Mouse (Mus musculus) ES-E14 (cell line): ENCODE measurements around the gene Akt1s1. TPM values are rescaled to one million over a fixed set of nuclear protein-coding genes. Genes with fewer than 3 reads are reported as not detected.

Experiments
- DNase-seq: peaks from one replicate; pipeline ENCODE4 v3.0.0-alpha.2; 2013; ENCODE audit warnings: low read depth, low spot score
- H3K27ac ChIP-seq: 2 replicates; pipeline ENCODE4 v1.5.1; 2012; ENCODE audit warnings: low read depth, mild to moderate bottlenecking, low read length, moderate library complexity, mixed read lengths; ENCODE audit not compliant: poor library complexity, insufficient read depth, severe bottlenecking
- H3K36me3 ChIP-seq: 2 replicates; pipeline ENCODE4 v1.6.1; 2012; ENCODE audit warnings: mild to moderate bottlenecking, low read length, moderate library complexity, mixed read lengths; ENCODE audit not compliant: control insufficient read depth, poor library complexity, insufficient read depth, severe bottlenecking
- H3K4me1 ChIP-seq, 2 experiments: fragments of 150-350 bp in 1 of 2; sonication (generic) in 1 of 2; 2 replicates each; pipeline ENCODE4 v1.6.1; 2012; ENCODE audit warnings: low read length in 2 of 2, mild to moderate bottlenecking in 1 of 2, mixed read lengths in 1 of 2; ENCODE audit not compliant: control insufficient read depth in 2 of 2, insufficient read depth in 2 of 2, poor library complexity in 1 of 2
- H3K4me3 ChIP-seq, 2 experiments: fragments of 150-350 bp in 1 of 2; sonication (generic) in 1 of 2; 2 replicates each; pipeline ENCODE4 v1.5.1; 2012; ENCODE audit warnings: low read length in 2 of 2, low read depth in 1 of 2, mild to moderate bottlenecking in 1 of 2, mixed read lengths in 1 of 2; ENCODE audit not compliant: insufficient read depth in 1 of 2, poor library complexity in 1 of 2, severe bottlenecking in 1 of 2
- H3K9ac ChIP-seq: 2 replicates; pipeline ENCODE4 v1.6.1; 2012; ENCODE audit warnings: low read depth, mild to moderate bottlenecking, low read length, mixed read lengths; ENCODE audit not compliant: poor library complexity, insufficient read depth, severe bottlenecking
- H3K9me3 ChIP-seq: fragments of 150-350 bp; sonication (generic); 2 replicates; pipeline ENCODE4 v1.6.1; 2012; ENCODE audit warnings: low read depth, mild to moderate bottlenecking, low read length; ENCODE audit not compliant: control insufficient read depth, insufficient read depth
- CHD2 ChIP-seq: IDR thresholded peaks from 2 replicates; pipeline ENCODE4 v1.6.1; 2014; ENCODE audit warnings: mild to moderate bottlenecking, low read depth, low read length, inconsistent platforms
- HCFC1 ChIP-seq: IDR thresholded peaks from 2 replicates; pipeline ENCODE4 v1.6.1; 2012; ENCODE audit warnings: low read length, inconsistent platforms, borderline replicate concordance; ENCODE audit not compliant: insufficient read depth
- MAFK ChIP-seq: IDR thresholded peaks from 2 replicates; pipeline ENCODE4 v1.6.1; 2014; ENCODE audit warnings: mild to moderate bottlenecking, low read depth, low read length, inconsistent platforms; ENCODE audit not compliant: insufficient read depth
- ZC3H11A ChIP-seq: IDR thresholded peaks from 2 replicates; pipeline ENCODE4 v1.6.1; 2012; ENCODE audit warnings: low read depth, mild to moderate bottlenecking, inconsistent platforms, low read length, borderline replicate concordance
- ZNF384 ChIP-seq: IDR thresholded peaks from 2 replicates; pipeline ENCODE4 v1.6.1; 2012; ENCODE audit warnings: low read depth, low read length, inconsistent platforms
- in situ Hi-C, 2 experiments: fragments of 600-800 bp; cut with MboI; formaldehyde crosslinking; loops; one replicate each; pipeline ENCODE4 v1.15.1; 2025; ENCODE audit warnings: low sequenced_read_pairs in 2 of 2, inconsistent platforms in 1 of 2; ENCODE audit not compliant: unreplicated experiment in 2 of 2
- total RNA-seq: library from RNA; depleted of rRNA; stranded (reverse); fragments of 300-350 nt; gene quantifications from 2 replicates; pipeline ENCODE4 v1.2.3, GENCODE M21; 2012; rRNA removed

Gene Akt1s1
- total RNA-seq, 1 experiment, result 33.8 TPM

- TF ChIP-seq MAFK (no peak), HCFC1 (no peak), ZC3H11A (no peak), ZNF384 (no peak), CHD2 (no peak)
- in situ Hi-C loops, result no loop called here
- DNase-seq, result peak; percentile 40
- H3K27ac ChIP-seq, result no peak overlapping the region
- peak overlapping the region; percentile 18 to 25; a peak in 2 of 4 replicates for H3K4me3 ChIP-seq
- H3K9me3 ChIP-seq, result no peaks in the 10 kb centered on the region
- peaks cover 24% of the 10 kb centered on the region for H3K36me3 ChIP-seq
- peaks cover 0 to 10% of the 10 kb centered on the region in 2 experiments; a peak in 1 of 4 replicates for H3K4me1 ChIP-seq
- H3K9ac ChIP-seq, result peak overlapping the region; percentile 17; the same call in 1 of the 2 replicates
Measured at GRCm38 (mm10) chr7:44898607-44899006, 49.8 kb downstream of the Akt1s1 start.

- no peak for DNase-seq
- Histone ChIP-seq H3K36me3 (peaks cover 37% of the 10 kb centered on the region), H3K4me1 (peaks cover 0 to 10% of the 10 kb centered on the region in 2 experiments; a peak in 1 of 4 replicates), H3K9me3 (no peaks in the 10 kb centered on the region), H3K4me3 (no peak overlapping the region), H3K27ac (no peak overlapping the region), H3K9ac (no peak overlapping the region)
- in situ Hi-C loops, result no loop called here
- no peak for TF ChIP-seq HCFC1
- no peak for TF ChIP-seq MAFK
- TF ChIP-seq ZC3H11A, result no peak
- no peak for TF ChIP-seq CHD2
- TF ChIP-seq ZNF384, result no peak
Measured at GRCm38 (mm10) chr7:44900632-44901031, 51.8 kb downstream of the Akt1s1 start.

GRCm38 (mm10) chr7:44901230-44901722 is 52.5 kb downstream of the Akt1s1 start:
- H3K9me3 ChIP-seq, result no peaks in the 10 kb centered on the region
- TF ChIP-seq MAFK (no peak), CHD2 (no peak)
- peaks cover 43% of the 10 kb centered on the region for H3K36me3 ChIP-seq
- peak overlapping the region; percentile 63; the same call in 1 of the 2 replicates for H3K9ac ChIP-seq
- H3K27ac ChIP-seq, result no peak overlapping the region
- DNase-seq, result peak; percentile 64
- in situ Hi-C loops, result no loop called here
- H3K4me1 ChIP-seq, result peaks cover 0 to 10% of the 10 kb centered on the region in 2 experiments; a peak in 1 of 4 replicates
- H3K4me3 ChIP-seq, result peak overlapping the region; percentile 53 to 58

Other genes with a start within 250 kb of the Akt1s1 start
- gene Myh14, start 178.1 kb upstream of the Akt1s1 start, total RNA-seq, result 7.0 and 9.8 TPM in 2 replicates
- 0.40 and 0.79 TPM in 2 replicates for gene Izumo2, start 140.2 kb upstream of the Akt1s1 start, total RNA-seq
- 17.8 and 23.2 TPM in 2 replicates for gene Vrk3, start 100.6 kb upstream of the Akt1s1 start, total RNA-seq
- gene Zfp473, start 97.9 kb upstream of the Akt1s1 start, total RNA-seq, result 15.1 and 20.3 TPM in 2 replicates
- 91.0 and 98.0 TPM in 2 replicates for gene Nup62, start 32.9 kb upstream of the Akt1s1 start, total RNA-seq
- 4.8 and 6.0 TPM in 2 replicates for gene Il4i1, start 32.6 kb upstream of the Akt1s1 start, total RNA-seq
- 14.0 and 16.9 TPM in 2 replicates for gene Atf5, start 32.3 kb upstream of the Akt1s1 start, total RNA-seq
- gene Tbc1d17, start 88 bp downstream of the Akt1s1 start, total RNA-seq, result 31.5 and 55.7 TPM in 2 replicates
- gene Pnkp, start 8.1 kb downstream of the Akt1s1 start, total RNA-seq, result 37.1 and 76.5 TPM in 2 replicates
- gene Ptov1, start 20.8 kb downstream of the Akt1s1 start, total RNA-seq, result 144 and 205 TPM in 2 replicates
- gene Med25, start 43.7 kb downstream of the Akt1s1 start, total RNA-seq, result 88.2 and 121 TPM in 2 replicates
- gene Fuz, start 47.1 kb downstream of the Akt1s1 start, total RNA-seq, result 14.2 and 17.2 TPM in 2 replicates
- gene Ap2a1, start 80.5 kb downstream of the Akt1s1 start, total RNA-seq, result 82.5 and 94.9 TPM in 2 replicates
- gene Tsks, start 94.2 kb downstream of the Akt1s1 start, total RNA-seq, result 0.49 and 0.85 TPM in 2 replicates
- gene Cpt1c, start 125.9 kb downstream of the Akt1s1 start, total RNA-seq, result 60.3 and 123 TPM in 2 replicates
- gene Prmt1, start 137.6 kb downstream of the Akt1s1 start, total RNA-seq, result 413 and 429 TPM in 2 replicates
- gene Irf3, start 148.7 kb downstream of the Akt1s1 start, total RNA-seq, result 45.9 and 68.4 TPM in 2 replicates
- gene Bcl2l12, start 149.7 kb downstream of the Akt1s1 start, total RNA-seq, result 11.9 and 13.0 TPM in 2 replicates
- 39.0 and 39.2 TPM in 2 replicates for gene Scaf1, start 167.4 kb downstream of the Akt1s1 start, total RNA-seq
- 11.1 and 14.4 TPM in 2 replicates for gene Rras, start 169.0 kb downstream of the Akt1s1 start, total RNA-seq
- gene Prr12, start 203.9 kb downstream of the Akt1s1 start, total RNA-seq, result 32.3 and 37.5 TPM in 2 replicates
- 94.2 and 106 TPM in 2 replicates for gene Nosip, start 213.4 kb downstream of the Akt1s1 start, total RNA-seq
- gene Prrg2, start 213.7 kb downstream of the Akt1s1 start, total RNA-seq, result 9.8 and 11.4 TPM in 2 replicates
- 137 and 207 TPM in 2 replicates for gene Rcn3, start 243.2 kb downstream of the Akt1s1 start, total RNA-seq